Mouse (Mus musculus) forebrain, embryonic 11.5 days (tissue): ENCODE data around the gene Arcn1. TPM values are rescaled to one million over a fixed set of nuclear protein-coding genes. Genes with fewer than 3 reads are reported as not detected.
A peak's percentile ranks its signal among the peaks of the same experiment; 100 is the strongest.

Source experiments
- ATAC-seq: fragments of 200-750 bp; cut with Nextera tagmentation; replicated peaks from 2 replicates; pipeline ENCODE4 v1.8.0; 2017; ENCODE audit warnings: moderate TSS enrichment; ENCODE audit not compliant: low FRiP score
- DNase-seq: peaks from one replicate; pipeline ENCODE4 v3.0.0-alpha.2; 2017; ENCODE audit warnings: low spot score
- H3K27ac ChIP-seq: fragments of 300-500 bp; sonication (generic); 2 replicates; pipeline ENCODE4 v1.5.1; 2014; ENCODE audit warnings: low read depth, low read length
- H3K27me3 ChIP-seq: fragments of 300-500 bp; sonication (generic); 2 replicates; pipeline ENCODE4 v1.6.1; 2014; ENCODE audit warnings: mild to moderate bottlenecking, low read length, mixed read lengths; ENCODE audit not compliant: control insufficient read depth, insufficient read depth
- H3K36me3 ChIP-seq: fragments of 300-500 bp; sonication (generic); 2 replicates; pipeline ENCODE4 v1.6.1; 2014; ENCODE audit warnings: mild to moderate bottlenecking, low read length, moderate library complexity, mixed read lengths; ENCODE audit not compliant: control insufficient read depth, insufficient read depth
- H3K4me1 ChIP-seq: fragments of 300-500 bp; sonication (generic); replicated peaks from 2 replicates; pipeline ENCODE4 v1.6.1; 2014; ENCODE audit warnings: low read length, mixed read lengths; ENCODE audit not compliant: control insufficient read depth, insufficient read depth
- H3K4me2 ChIP-seq: fragments of 300-500 bp; sonication (generic); 2 replicates; pipeline ENCODE4 v1.6.1; 2014; ENCODE audit warnings: low read depth, mild to moderate bottlenecking, low read length, moderate library complexity, mixed read lengths; ENCODE audit not compliant: severe bottlenecking
- H3K4me3 ChIP-seq: fragments of 300-500 bp; sonication (generic); 2 replicates; pipeline ENCODE4 v1.5.1; 2014; ENCODE audit warnings: low read depth, low read length
- H3K9ac ChIP-seq: fragments of 300-500 bp; sonication (generic); 2 replicates; pipeline ENCODE4 v1.6.1; 2014; ENCODE audit warnings: low read length
- H3K9me3 ChIP-seq: fragments of 300-500 bp; sonication (generic); 2 replicates; pipeline ENCODE4 v1.6.1; 2016; ENCODE audit warnings: low read length, mixed read lengths; ENCODE audit not compliant: control insufficient read depth
- WGBS: fragments of 180-500 bp; shearing (Covaris S2); extraction: QIAGEN DNeasy Blood & Tissue Kit; methylation state at CpG from one replicate; pipeline ENCODE4 v1.1.7; 2014; 5-methylcytosine and 5-hydroxymethylcytosine counted together
- polyA plus RNA-seq: library from polyadenylated mRNA; unstranded; fragments of >200 nt; fragmentation: Nextera tagmentation; extraction: Ambion mirVana; gene quantifications from 2 replicates; pipeline ENCODE4 v1.2.1, GENCODE M21; 2014

Arcn1 gene
- 171 and 185 TPM in 2 replicates for polyA plus RNA-seq

DNA sequence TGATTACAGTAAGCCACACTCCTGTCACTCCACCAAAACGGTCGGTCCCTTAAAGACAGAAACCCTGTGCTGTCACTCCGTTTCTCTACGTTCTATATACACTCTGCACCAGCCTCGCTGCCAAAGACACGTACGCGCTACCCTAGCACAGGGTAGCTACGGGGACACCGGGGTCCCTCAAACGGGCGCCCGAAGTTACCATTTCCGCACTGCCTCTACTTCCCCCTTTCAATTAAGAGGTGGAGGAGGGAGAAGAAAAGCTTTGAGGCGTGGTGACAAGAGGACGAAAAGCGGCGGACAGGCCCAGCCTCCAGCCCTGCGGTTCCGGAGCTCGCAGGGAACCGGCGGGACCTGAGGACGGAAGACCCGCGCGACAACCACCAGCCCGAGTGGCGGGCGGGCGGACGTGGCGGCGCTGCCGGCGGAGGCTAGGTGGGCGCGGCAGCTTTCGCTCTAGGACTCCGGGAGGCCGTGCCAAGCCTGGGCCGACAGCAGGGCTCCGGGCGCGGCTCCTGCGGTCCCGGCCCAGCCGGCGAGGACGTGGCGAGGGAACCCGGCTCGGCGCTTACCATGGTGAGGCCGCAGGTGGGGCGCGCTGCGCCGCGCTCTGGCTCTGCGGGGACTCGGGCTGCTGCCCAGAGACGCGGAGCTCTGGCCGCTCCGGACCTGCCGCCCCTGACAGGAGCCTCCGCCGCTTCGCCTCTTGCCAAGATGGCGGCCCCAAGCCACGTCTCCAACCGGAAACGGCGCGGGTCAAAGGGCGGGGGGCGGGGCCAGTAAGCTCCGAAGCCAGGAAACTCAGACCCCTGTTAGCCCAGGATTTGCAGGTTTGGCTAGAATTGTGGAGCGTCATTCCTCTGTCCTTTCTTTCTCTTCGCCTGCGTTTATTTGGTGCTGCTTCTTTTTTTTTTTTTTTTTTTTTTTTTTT, at the start of gene Arcn1, which contains the start of gene Ift46:
Gene Arcn1, minus strand, starts transcription at position 745 of the 928 bp plus-strand sequence.
Gene Ift46, plus strand, starts transcription at position 808 of the 928 bp plus-strand sequence.
- H3K36me3 ChIP-seq = no peaks in the 10 kb centered on the region
- peak within 1 kb of the TSS; percentile 82 for H3K27ac ChIP-seq
- no peaks in the 10 kb centered on the region for H3K27me3 ChIP-seq
- no peaks in the 10 kb centered on the region for H3K9me3 ChIP-seq
- peak within 1 kb of the TSS; percentile 94 for H3K9ac ChIP-seq
- ATAC-seq = peak; percentile 86
- H3K4me2 ChIP-seq = peak within 1 kb of the TSS; percentile 94
- peak within 1 kb of the TSS; percentile 99 for H3K4me3 ChIP-seq
- 0 out of 2 replicates have a peak, but pooled peaks cover 7% of the 10 kb centered on the region for H3K4me1 ChIP-seq
- under 1% methylated on average over 65 of the region's 82 CpGs for WGBS
- peak; percentile 95 for DNase-seq

DNA sequence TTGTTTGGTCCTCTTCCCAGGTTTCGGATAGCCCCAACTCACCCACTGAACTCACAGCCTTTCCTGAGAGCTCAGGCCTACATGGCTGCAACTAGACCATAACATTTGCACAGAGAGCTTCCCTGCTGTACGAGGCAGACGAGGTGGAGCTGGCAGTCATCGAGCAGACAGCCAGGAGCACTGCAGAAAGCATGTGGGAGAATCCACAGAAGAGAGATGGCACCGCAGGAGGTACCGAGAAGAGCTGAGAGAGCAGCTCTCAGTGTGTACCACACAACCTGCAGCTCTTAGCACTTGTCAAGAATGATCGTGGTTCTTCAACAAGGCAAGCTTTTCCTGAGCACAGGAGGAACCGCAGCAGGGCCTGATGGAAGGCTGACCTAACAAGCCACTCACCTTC, 46.5 kb upstream of the Arcn1 start:
- ATAC-seq (no peak), DNase-seq (no peak)
- 95% methylated on average over 8 of the region's 8 CpGs for WGBS
- H3K4me3 ChIP-seq = no peak overlapping the region
- no peaks in the 10 kb centered on the region for H3K9me3 ChIP-seq
- peaks cover 34% of the 10 kb centered on the region for H3K36me3 ChIP-seq
- no peak overlapping the region for H3K27ac ChIP-seq
- no peak overlapping the region for H3K4me2 ChIP-seq
- no peak overlapping the region for H3K9ac ChIP-seq
- no peaks in the 10 kb centered on the region for H3K27me3 ChIP-seq
- H3K4me1 ChIP-seq = no peaks in the 10 kb centered on the region

DNA sequence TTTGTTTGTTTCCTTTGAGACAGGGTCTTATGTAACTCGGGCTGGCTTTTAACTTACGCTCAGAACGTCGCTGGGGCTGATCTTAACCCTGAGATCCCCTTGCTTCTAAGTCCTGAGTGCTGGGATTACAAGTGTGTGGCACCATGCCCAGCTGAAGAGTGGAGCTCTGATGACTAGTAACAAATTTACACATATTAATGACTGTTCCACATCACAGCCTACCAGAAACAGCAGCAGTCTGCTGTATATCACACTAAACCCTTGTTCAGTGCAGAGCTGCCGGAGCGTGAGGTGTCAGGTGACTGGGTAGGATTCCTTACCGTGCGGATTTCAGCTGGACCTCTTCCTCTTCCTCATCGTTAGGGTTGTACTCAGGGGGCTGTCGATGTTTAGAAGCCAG, 42.7 kb upstream of the Arcn1 start:
- no peak overlapping the region for H3K9ac ChIP-seq
- no peak for DNase-seq
- no peak overlapping the region for H3K27ac ChIP-seq
- H3K36me3 ChIP-seq = peaks cover 21% of the 10 kb centered on the region
- WGBS = 90% methylated on average over 10 of the region's 10 CpGs
- no peak for ATAC-seq
- H3K4me3 ChIP-seq = no peak overlapping the region
- no peaks in the 10 kb centered on the region for H3K4me1 ChIP-seq
- no peaks in the 10 kb centered on the region for H3K9me3 ChIP-seq
- H3K27me3 ChIP-seq = no peaks in the 10 kb centered on the region
- H3K4me2 ChIP-seq = no peak overlapping the region

- H3K4me3 ChIP-seq = no peak overlapping the region
- 96% methylated on average over 10 of the region's 10 CpGs for WGBS
- ATAC-seq (no peak), DNase-seq (no peak)
- no peaks in the 10 kb centered on the region for H3K4me1 ChIP-seq
- H3K27me3 ChIP-seq = no peaks in the 10 kb centered on the region
- H3K9ac ChIP-seq = no peak overlapping the region
- no peak overlapping the region for H3K4me2 ChIP-seq
- H3K36me3 ChIP-seq = peaks cover 12% of the 10 kb centered on the region
- H3K27ac ChIP-seq = no peak overlapping the region
- no peaks in the 10 kb centered on the region for H3K9me3 ChIP-seq
These were observed 40.1 kb upstream of the Arcn1 start for GRCm38 (mm10) chr9:44807778-44808177.

DNA sequence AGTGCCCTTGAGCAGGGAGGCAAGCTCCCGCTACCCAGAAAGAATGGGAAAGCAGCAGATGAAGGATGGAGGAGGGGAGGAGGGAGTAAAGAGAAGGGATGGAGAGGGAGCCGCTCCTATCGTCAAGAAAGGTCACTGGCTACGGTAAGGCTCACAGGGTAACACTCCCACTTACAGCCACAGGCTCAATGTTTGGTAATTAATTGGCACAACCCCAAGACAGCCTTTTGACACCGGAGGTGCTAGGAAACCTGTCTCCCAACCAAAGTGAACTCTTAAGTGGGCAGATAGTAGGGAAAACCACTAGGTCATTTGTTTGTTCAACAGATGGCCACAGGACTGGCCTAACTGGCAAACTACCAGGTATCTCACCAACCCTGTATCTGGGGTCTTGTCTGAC, 39.5 kb upstream of the Arcn1 start:
- WGBS = 77% methylated on average over 5 of the region's 5 CpGs
- Histone ChIP-seq H3K36me3 (peaks cover 12% of the 10 kb centered on the region), H3K9me3 (no peaks in the 10 kb centered on the region), H3K27ac (no peak overlapping the region), H3K4me3 (no peak overlapping the region), H3K9ac (no peak overlapping the region), H3K4me1 (no peaks in the 10 kb centered on the region), H3K4me2 (no peak overlapping the region), H3K27me3 (no peaks in the 10 kb centered on the region)
- DNase-seq (no peak), ATAC-seq (no peak)

GRCm38 (mm10) chr9:44805536-44805935, 37.9 kb upstream of the Arcn1 start:
- Histone ChIP-seq H3K9ac (no peak overlapping the region), H3K4me2 (no peak overlapping the region), H3K4me3 (no peak overlapping the region), H3K9me3 (no peaks in the 10 kb centered on the region), H3K27me3 (no peaks in the 10 kb centered on the region), H3K4me1 (no peaks in the 10 kb centered on the region), H3K36me3 (peaks cover 12% of the 10 kb centered on the region), H3K27ac (no peak overlapping the region)
- no peak for ATAC-seq
- DNase-seq = no peak
- 94% methylated on average over 5 of the region's 5 CpGs for WGBS

- Histone ChIP-seq H3K36me3 (peaks cover 7% of the 10 kb centered on the region), H3K4me3 (no peak overlapping the region), H3K9ac (no peak overlapping the region), H3K27ac (no peak overlapping the region), H3K4me2 (no peak overlapping the region), H3K27me3 (no peaks in the 10 kb centered on the region), H3K4me1 (peaks cover 4% of the 10 kb centered on the region; the same call in 1 of the 2 replicates), H3K9me3 (no peaks in the 10 kb centered on the region)
- WGBS = 89% methylated on average over 10 of the region's 10 CpGs
- DNase-seq (no peak), ATAC-seq (no peak)
These were observed 37.0 kb upstream of the Arcn1 start for GRCm38 (mm10) chr9:44804678-44805077.

- no peak for ATAC-seq
- Histone ChIP-seq H3K4me2 (no peak within 1 kb of the TSS), H3K9ac (no peak within 1 kb of the TSS), H3K27ac (no peak within 1 kb of the TSS), H3K4me3 (no peak within 1 kb of the TSS), H3K9me3 (no peaks in the 10 kb centered on the region), H3K27me3 (peaks cover 8% of the 10 kb centered on the region; the same call in 1 of the 2 replicates), H3K4me1 (peaks cover 6% of the 10 kb centered on the region; the same call in 1 of the 2 replicates), H3K36me3 (peaks cover 3% of the 10 kb centered on the region; the same call in 1 of the 2 replicates)
- no peak for DNase-seq
- WGBS = 68% methylated on average over 4 of the region's 4 CpGs
These were observed 35.3 kb upstream of the Arcn1 start, which contains the start of gene Ttc36 for GRCm38 (mm10) chr9:44802808-44803450. Ttc36 (minus strand) TSS chr9:44803072.
